8 mouse cellular contexts compared by ENCODE assay signal in genomic region chr1:58156747-58157146, GRCm38 (mm10). TPM values are rescaled to one million over a fixed set of nuclear protein-coding genes. Genes with fewer than 3 reads are reported as not detected.
A peak's percentile ranks its signal among the peaks of the same experiment; 100 is the strongest.
DNase-seq lines count a peak whose midpoint lies in the region; ATAC-seq and TF ChIP-seq lines count a peak whose summit lies in the region.

No protein-coding gene starts in this region.

- DNase-seq in cerebellum, postnatal 14 days, result peak; percentile 42 to 69
- no peak for DNase-seq in cerebellum, adult 11 months
- DNase-seq in testis, postnatal 14 days (ENCODE audit: low spot score), result no peak
- DNase-seq in fibroblast of lung, adult 2 months (ENCODE audit: low read depth), result peak; percentile 15
- peak; percentile 51 to 83 for DNase-seq in kidney, postnatal 36 days
- DNase-seq in thymus, postnatal 14 days, result peak; percentile 69

- ATAC-seq in megakaryocyte-erythroid progenitor cell, adult 5-6 weeks (replicated peaks; ENCODE audit: low FRiP score, low TSS enrichment, poor library complexity, severe bottlenecking), result peak; percentile 80

- no peak overlapping the region for H3K27ac ChIP-seq in testis, adult 2 months (ENCODE audit: control insufficient read depth, insufficient read depth, low read depth, low read length)

- TF ChIP-seq POLR2A in testis, adult 2 months (IDR thresholded peaks at IDR 0.05; ENCODE audit: control insufficient read depth, low read depth, low read length), result no peak

- H3K4me1 ChIP-seq in testis, adult 2 months (ENCODE audit: control insufficient read depth, insufficient read depth, low read length), result no peaks in the 10 kb centered on the region

- peak; percentile 32; the same call in 1 of the 2 replicates for TF ChIP-seq CTCF in testis, adult 2 months (IDR thresholded peaks at IDR 0.05; ENCODE audit: control insufficient read depth, insufficient read depth, insufficient replicate concordance, low read depth, low read length)

- H3K27me3 ChIP-seq in testis, adult 2 months (ENCODE audit: control insufficient read depth, insufficient read depth, low read length), result no peaks in the 10 kb centered on the region

- H3K36me3 ChIP-seq in testis, adult 2 months (ENCODE audit: control insufficient read depth, insufficient read depth, low read length), result no peaks in the 10 kb centered on the region

- no peak overlapping the region for H3K4me3 ChIP-seq in testis, adult 2 months (ENCODE audit: control insufficient read depth, low read depth, low read length)

RNA-seq across cellular contexts. Expression of gene Aox3, which starts 43.8 kb away (rescaled TPM):
- polyA plus RNA-seq in testis, adult 2 months (2012; rRNA removed), result 8.7 and 9.6 TPM in 2 replicates
- total RNA-seq in megakaryocyte-erythroid progenitor cell, adult 5-6 weeks (2014; fragmentation: Nextera tagmentation), result not detected in 2 replicates
- total RNA-seq in megakaryocyte-erythroid progenitor cell, adult 5-6 weeks (2017), result not detected in 2 replicates

RNA-seq across cellular contexts. Expression of gene Aox4, which starts 53.5 kb away (rescaled TPM):
- 1.0 and 1.6 TPM in 2 replicates for polyA plus RNA-seq in testis, adult 2 months (2012; rRNA removed)
- total RNA-seq in megakaryocyte-erythroid progenitor cell, adult 5-6 weeks (2014; fragmentation: Nextera tagmentation), result 0.42 TPM in 1 of 2 replicates, not detected in the other
- not detected in 2 replicates for total RNA-seq in megakaryocyte-erythroid progenitor cell, adult 5-6 weeks (2017)

Comparison
In these comparisons a context has a peak if more than half of its experiments do, and no peak if none do; other contexts are left out.
1. DNase-seq: peak in cerebellum, postnatal 14 days (2 of 2), fibroblast of lung, adult 2 months (single experiment), kidney, postnatal 36 days (2 of 2) and thymus, postnatal 14 days (single experiment); none in cerebellum, adult 11 months (single experiment) and testis, postnatal 14 days (single experiment).